Mouse (Mus musculus) granulocyte monocyte progenitor cell, adult 5-6 weeks (primary cell): ENCODE results near the gene Gm42791. TPM values are rescaled to one million over a fixed set of nuclear protein-coding genes. Genes with fewer than 3 reads are reported as not detected.

Experiments used
- ATAC-seq: replicated peaks from 2 replicates; pipeline ENCODE4 v1.8.0; 2016; ENCODE audit warnings: mild to moderate bottlenecking, moderate TSS enrichment, inconsistent platforms; ENCODE audit not compliant: poor library complexity, severe bottlenecking
- total RNA-seq, 2 experiments: library from RNA; stranded (forward) in 1 of 2; stranded (reverse) in 1 of 2; fragments of 200-712, 200-1000 nt in 1 of 2; fragments of >200 nt in 1 of 2; fragmentation: Nextera tagmentation in 1 of 2; gene quantifications; 2 replicates each; pipeline ENCODE4 v1.2.3; 2014 to 2017

Gene Gm42791
- total RNA-seq, 2 experiments from 2014 or later, result 3.8 TPM; not detected in 1

DNA sequence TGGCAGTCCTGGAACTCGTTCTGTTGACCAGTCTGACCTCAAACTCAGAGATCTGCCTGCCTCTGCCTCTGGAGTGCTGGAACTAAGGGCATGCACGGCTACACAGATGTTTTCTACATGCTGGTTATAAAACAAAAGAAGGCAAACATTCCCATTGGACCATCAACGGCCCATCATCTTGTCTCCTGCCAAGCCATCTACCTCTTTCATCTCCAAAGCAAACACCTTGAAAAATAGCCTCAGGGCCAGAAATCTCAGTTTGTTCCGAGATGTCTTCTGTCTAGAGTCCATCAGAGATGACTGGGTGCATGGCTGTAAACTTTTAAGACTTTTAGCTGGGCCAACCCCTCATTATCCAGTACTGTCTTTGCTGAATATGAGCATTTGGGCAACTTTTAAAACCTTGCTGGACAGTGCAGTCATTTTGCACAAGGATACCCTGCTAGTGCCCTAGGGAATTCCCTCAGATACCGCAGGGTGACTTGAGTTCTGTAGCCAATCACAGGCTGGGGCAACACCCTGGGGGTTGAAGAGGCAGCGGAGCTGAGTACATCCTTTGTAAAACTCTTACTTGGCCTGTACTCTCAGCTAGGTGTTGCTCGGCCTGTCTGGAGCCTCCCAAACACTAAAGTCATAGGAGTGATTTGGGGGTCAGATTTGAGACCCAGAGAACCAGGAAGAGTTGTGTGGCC lies 19.0 kb upstream of the Gm42791 start:
- no peak for ATAC-seq

DNA sequence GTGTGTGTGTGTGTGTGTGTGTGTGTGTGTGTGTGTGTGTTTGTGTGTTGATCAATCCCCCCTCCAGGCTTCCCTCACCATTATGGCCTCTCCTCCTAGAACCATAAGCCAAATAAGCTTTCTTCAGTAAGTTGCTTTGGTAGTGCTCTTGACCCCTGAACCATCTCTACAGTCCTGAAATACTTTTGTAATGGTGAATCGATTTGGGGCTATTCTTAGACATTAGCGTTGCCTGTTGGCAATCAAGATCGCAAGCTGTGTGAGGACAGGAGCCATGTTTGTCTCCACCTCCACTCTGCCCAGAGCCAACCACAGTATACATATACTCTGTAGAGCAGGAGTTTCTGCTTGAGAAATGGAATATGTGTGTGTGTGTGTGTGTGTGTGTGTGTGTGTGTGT lies 14.2 kb upstream of the Gm42791 start:
- no peak for ATAC-seq

DNA sequence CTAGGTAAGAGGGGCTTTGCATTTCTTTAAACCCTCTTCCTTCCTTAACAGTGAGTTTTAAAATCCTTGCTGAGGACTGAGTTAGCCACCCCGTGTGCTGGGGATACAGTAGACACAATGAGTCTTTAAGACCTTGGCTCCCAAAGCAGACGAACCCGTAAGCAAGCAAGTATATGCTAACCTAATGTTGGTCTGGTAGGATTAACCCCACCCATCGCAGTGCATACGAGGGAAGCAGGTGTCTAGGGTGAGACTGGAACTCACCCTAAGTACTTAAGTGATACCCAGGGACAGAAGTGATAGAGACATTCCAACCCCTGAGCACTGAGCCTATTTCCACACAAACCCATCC lies 12.3 kb upstream of the Gm42791 start:
- ATAC-seq, result no peak

- peak; percentile 89 for ATAC-seq
Measured at GRCm38 (mm10) chr5:149006362-149007294, 11.7 kb upstream of the Gm42791 start.

- peak; percentile 8; the same call in 1 of the 2 replicates for ATAC-seq
Measured at GRCm38 (mm10) chr5:149005701-149006361, 10.9 kb upstream of the Gm42791 start.

DNA sequence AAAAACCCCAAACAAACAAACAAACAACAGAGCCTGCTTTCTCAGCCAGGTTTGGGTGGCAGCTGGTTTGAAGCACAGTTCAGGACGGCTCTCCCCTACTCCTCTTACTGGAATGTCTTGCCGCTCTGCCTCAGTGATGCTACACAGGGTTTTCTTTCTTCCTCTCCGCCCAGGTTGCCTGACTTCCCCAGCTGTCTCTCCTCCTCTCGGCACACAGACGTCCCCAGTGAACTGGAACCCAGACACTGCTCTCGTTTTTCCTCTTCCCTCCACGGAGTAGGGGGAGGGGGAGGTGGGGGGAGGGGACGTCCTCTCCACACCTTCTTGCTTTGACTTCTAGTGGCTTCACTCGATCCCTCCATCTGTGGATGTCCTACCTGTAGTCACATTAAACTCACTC lies 10.1 kb upstream of the Gm42791 start:
- ATAC-seq, result no peak

DNA sequence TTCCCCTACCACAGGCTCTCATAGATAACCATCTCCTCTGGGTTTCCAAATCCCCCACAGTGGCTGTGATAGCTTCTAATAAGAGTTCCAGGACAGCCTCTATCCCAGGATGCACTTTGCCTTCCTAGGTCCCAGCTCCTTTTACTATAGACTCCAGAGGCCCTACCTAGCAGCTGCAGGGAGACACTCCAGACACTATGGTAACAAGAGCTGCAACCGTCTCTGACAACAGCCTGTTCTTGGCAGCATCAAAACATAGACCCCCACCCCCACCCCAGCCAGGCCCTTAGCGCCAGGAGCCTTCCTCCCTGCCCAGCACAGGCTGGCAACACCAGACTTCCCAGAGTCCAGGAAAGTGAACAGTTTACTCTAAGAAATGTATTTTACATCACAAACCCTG lies 8.2 kb upstream of the Gm42791 start:
- no peak for ATAC-seq

- no peak for ATAC-seq
Measured at GRCm38 (mm10) chr5:149002803-149003115, 7.8 kb upstream of the Gm42791 start.

- no peak for ATAC-seq
Measured at GRCm38 (mm10) chr5:149002034-149002802, 7.3 kb upstream of the Gm42791 start.

DNA sequence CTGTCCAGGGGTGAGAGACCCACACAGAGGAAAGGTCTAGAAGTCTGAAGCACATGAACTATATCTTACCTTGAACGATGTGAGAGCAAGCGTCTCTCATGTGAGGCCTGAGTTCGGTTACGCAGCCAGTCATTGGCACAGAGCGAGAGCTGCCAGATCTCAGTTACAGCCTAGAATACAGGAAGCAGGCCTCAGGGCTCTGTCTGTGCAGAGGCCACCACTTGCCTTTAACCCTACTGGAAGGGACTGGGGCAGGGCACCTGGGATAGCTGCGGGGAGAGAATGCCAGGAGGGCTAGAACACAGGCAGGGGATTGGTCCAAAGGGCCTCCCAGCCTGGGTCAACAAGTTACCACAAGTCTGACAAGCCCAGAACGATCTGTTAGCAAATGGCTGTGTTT lies 4.9 kb upstream of the Gm42791 start:
- no peak for ATAC-seq

- ATAC-seq, result no peak
Measured at GRCm38 (mm10) chr5:148998512-148998911, 3.6 kb upstream of the Gm42791 start.

DNA sequence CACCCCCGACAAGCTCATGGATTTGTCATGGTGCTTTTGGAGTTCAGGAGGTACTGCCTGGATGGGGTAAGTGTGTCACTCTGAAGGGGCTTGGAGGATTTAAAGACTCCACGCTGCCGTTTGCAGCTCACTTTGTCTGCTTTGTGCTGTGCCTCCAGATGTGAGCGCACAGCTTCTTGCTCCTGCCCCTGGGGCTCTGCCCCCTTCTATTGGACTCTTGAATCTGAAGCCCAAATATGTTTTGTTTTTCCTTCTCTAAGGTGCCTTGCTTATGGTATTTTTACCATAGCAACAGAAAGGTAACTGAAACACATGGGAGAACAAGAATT lies 1.7 kb upstream of the Gm42791 start:
- ATAC-seq, result no peak

GRCm38 (mm10) chr5:148995962-148996708 lies 1.2 kb upstream of the Gm42791 start:
- no peak for ATAC-seq

- 0 out of 2 replicates have a peak, but pooled peaks have one; percentile 17 for ATAC-seq
Measured at GRCm38 (mm10) chr5:148994311-148994705, 639 bp downstream of the Gm42791 start.

- ATAC-seq, result no peak
Measured at GRCm38 (mm10) chr5:148992598-148992997, 2.3 kb downstream of the Gm42791 start.

DNA sequence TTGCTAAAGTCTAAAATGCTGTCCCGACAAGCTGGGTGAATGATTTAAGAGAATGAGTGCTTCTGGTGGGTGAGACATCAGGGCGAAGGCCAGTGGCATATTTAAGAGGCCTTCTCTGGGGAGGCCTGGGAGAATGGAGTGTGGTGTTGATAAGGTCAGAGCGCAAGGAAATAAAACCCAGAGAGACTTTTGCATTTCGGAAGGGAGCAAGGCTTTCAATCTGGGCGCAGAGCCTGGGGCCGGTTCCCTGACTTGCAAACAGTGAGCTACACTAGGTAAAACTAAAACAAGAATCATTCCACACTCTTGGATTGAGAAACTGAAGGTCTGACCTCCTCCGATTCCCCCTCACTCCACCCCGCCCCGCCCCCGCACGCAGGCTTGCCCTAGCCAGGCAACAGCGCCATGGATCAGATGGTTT lies 4.0 kb downstream of the Gm42791 start:
- ATAC-seq, result no peak

GRCm38 (mm10) chr5:148989480-148989879 lies 5.5 kb downstream of the Gm42791 start:
- ATAC-seq, result peak; percentile 48

GRCm38 (mm10) chr5:148984961-148985360 lies 10.0 kb downstream of the Gm42791 start:
- ATAC-seq, result no peak

GRCm38 (mm10) chr5:148983696-148984095 lies 11.3 kb downstream of the Gm42791 start:
- no peak for ATAC-seq

GRCm38 (mm10) chr5:148983108-148983664 lies 11.8 kb downstream of the Gm42791 start:
- no peak for ATAC-seq
